9 mouse cellular contexts compared by ENCODE assay signal in genomic region chr13:57549743-57550142, GRCm38 (mm10).
DNase-seq lines count a peak whose midpoint lies in the region; ATAC-seq and TF ChIP-seq lines count a peak whose summit lies in the region.
"Had no signal": no experiment of that assay in that cellular context is flagged by ENCODE, and none has a peak within 500 bp of the region (broad histone marks: within the 10 kb centered on the region; RNA-seq: fewer than 3 reads in every experiment).

No protein-coding gene starts in this region.

- intact Hi-C loops in heart, adult 2 months (cut with DNase I): no loop called here

- 29% methylated on average over 5 of the region's 5 CpGs for whole genome bisulfite sequencing in heart, adult 2 months
- 29% methylated on average over 5 of the region's 5 CpGs for WGBS in heart, embryonic 10.5 days
- WGBS in midbrain, embryonic 11.5 days: 25% methylated on average over 5 of the region's 5 CpGs
- WGBS in midbrain, embryonic 15.5 days: 17% methylated on average over 5 of the region's 5 CpGs
- 37% methylated on average over 5 of the region's 5 CpGs for WGBS in stomach, embryonic 16.5 days

- no peaks in the 10 kb centered on the region for H3K79me2 ChIP-seq in heart, adult 2 months (replicated peaks; ENCODE audit: control insufficient read depth, insufficient read depth, low read length)

- H3K9ac ChIP-seq in heart, adult 2 months (ENCODE audit: low read depth, low read length): no peak overlapping the region
- no peak overlapping the region for H3K9ac ChIP-seq in midbrain, embryonic 11.5 days (ENCODE audit: low read length)
- H3K9ac ChIP-seq in midbrain, embryonic 15.5 days: no peak overlapping the region
- no peak overlapping the region for H3K9ac ChIP-seq in stomach, embryonic 16.5 days (ENCODE audit: low read length)

- no peaks in the 10 kb centered on the region for H3K4me1 ChIP-seq in heart, adult 2 months (ENCODE audit: control insufficient read depth, insufficient read depth, low read length)
- H3K4me1 ChIP-seq in heart, embryonic 10.5 days: 0 out of 2 replicates have a peak, but pooled peaks cover under 1% of the 10 kb centered on the region
- no peaks in the 10 kb centered on the region; the same call in 1 of the 2 replicates for H3K4me1 ChIP-seq in midbrain, embryonic 11.5 days (ENCODE audit: control insufficient read depth, insufficient read depth, low read length)
- peaks cover 3% of the 10 kb centered on the region; the same call in 1 of the 2 replicates for H3K4me1 ChIP-seq in midbrain, embryonic 15.5 days
- H3K4me1 ChIP-seq in stomach, embryonic 16.5 days (ENCODE audit: control insufficient read depth, insufficient read depth, low read length): no peaks in the 10 kb centered on the region

- TF ChIP-seq CTCF in heart, adult 2 months (IDR thresholded peaks at IDR 0.05): peak; percentile 61

- no peaks in the 10 kb centered on the region for H3K9me3 ChIP-seq in heart, embryonic 10.5 days
- no peaks in the 10 kb centered on the region for H3K9me3 ChIP-seq in midbrain, embryonic 11.5 days (ENCODE audit: control insufficient read depth, low read length)
- H3K9me3 ChIP-seq in midbrain, embryonic 15.5 days: no peaks in the 10 kb centered on the region
- no peaks in the 10 kb centered on the region for H3K9me3 ChIP-seq in stomach, embryonic 16.5 days (replicated peaks; ENCODE audit: control insufficient read depth, low read length)

- no peak overlapping the region for H3K4me2 ChIP-seq in midbrain, embryonic 11.5 days
- no peak overlapping the region for H3K4me2 ChIP-seq in midbrain, embryonic 15.5 days
- no peak overlapping the region for H3K4me2 ChIP-seq in stomach, embryonic 16.5 days (ENCODE audit: low read depth, low read length)

- no peak for DNase-seq in heart, adult 2 months
- DNase-seq in heart, embryonic 10.5 days (ENCODE audit: low spot score): no peak
- DNase-seq in midbrain, embryonic 11.5 days (ENCODE audit: low spot score, missing footprints): peak; percentile 86
- DNase-seq in kidney, postnatal 10 days: peak; percentile 40
- no peak for DNase-seq in thymus, adult 18-20 months
- DNase-seq in urinary bladder, postnatal 36 days (ENCODE audit: low spot score in 2 of 2): no peak

- no peaks in the 10 kb centered on the region for H3K27me3 ChIP-seq in heart, adult 2 months (ENCODE audit: control insufficient read depth, insufficient read depth, low read length)
- peaks cover 6% of the 10 kb centered on the region; the same call in 1 of the 2 replicates for H3K27me3 ChIP-seq in heart, embryonic 10.5 days (ENCODE audit: insufficient read depth, poor library complexity, severe bottlenecking)
- H3K27me3 ChIP-seq in midbrain, embryonic 11.5 days (ENCODE audit: control insufficient read depth, insufficient read depth, low read length): no peaks in the 10 kb centered on the region
- H3K27me3 ChIP-seq in midbrain, embryonic 15.5 days (replicated peaks): no peaks in the 10 kb centered on the region
- H3K27me3 ChIP-seq in stomach, embryonic 16.5 days (ENCODE audit: control insufficient read depth, insufficient read depth, low read length): no peaks in the 10 kb centered on the region

- no peak for TF ChIP-seq EP300 in heart, adult 2 months (IDR thresholded peaks at IDR 0.05; ENCODE audit: insufficient read depth, low read depth, low read length)

- H3K36me3 ChIP-seq in heart, adult 2 months (ENCODE audit: control insufficient read depth, insufficient read depth, low read length): no peaks in the 10 kb centered on the region
- H3K36me3 ChIP-seq in heart, embryonic 10.5 days: no peaks in the 10 kb centered on the region
- H3K36me3 ChIP-seq in midbrain, embryonic 11.5 days (ENCODE audit: control insufficient read depth, insufficient read depth, low read length): no peaks in the 10 kb centered on the region
- no peaks in the 10 kb centered on the region for H3K36me3 ChIP-seq in midbrain, embryonic 15.5 days (replicated peaks)
- no peaks in the 10 kb centered on the region for H3K36me3 ChIP-seq in stomach, embryonic 16.5 days (ENCODE audit: control insufficient read depth, insufficient read depth, low read length)

- TF ChIP-seq POLR2A in heart, adult 2 months (IDR thresholded peaks at IDR 0.05; ENCODE audit: insufficient read depth, low read depth, low read length): no peak

- ATAC-seq in midbrain, embryonic 11.5 days (ENCODE audit: low FRiP score): 0 out of 2 replicates have a peak, but pooled peaks have one; percentile 40
- ATAC-seq in midbrain, embryonic 15.5 days (replicated peaks): no peak
- ATAC-seq in stomach, embryonic 16.5 days (ENCODE audit: insufficient read depth, low FRiP score): peak; percentile 33; the same call in 1 of the 2 replicates

- no peak overlapping the region for H3K4me3 ChIP-seq in heart, adult 2 months
- no peak overlapping the region for H3K4me3 ChIP-seq in heart, embryonic 10.5 days
- H3K4me3 ChIP-seq in midbrain, embryonic 11.5 days (ENCODE audit: low read depth, low read length): no peak overlapping the region
- no peak overlapping the region for H3K4me3 ChIP-seq in midbrain, embryonic 15.5 days
- no peak overlapping the region for H3K4me3 ChIP-seq in stomach, embryonic 16.5 days (replicated peaks; ENCODE audit: low read length)
- H3K4me3 ChIP-seq: myocyte had no signal

- H3K27ac ChIP-seq in heart, adult 2 months: no peak overlapping the region
- H3K27ac ChIP-seq in heart, embryonic 10.5 days: no peak overlapping the region
- no peak overlapping the region for H3K27ac ChIP-seq in midbrain, embryonic 11.5 days (ENCODE audit: low read depth, low read length)
- H3K27ac ChIP-seq in midbrain, embryonic 15.5 days: no peak overlapping the region
- no peak overlapping the region for H3K27ac ChIP-seq in stomach, embryonic 16.5 days (ENCODE audit: low read length)

Comparison
In these comparisons a context has a peak if more than half of its experiments do, and no peak if none do; other contexts are left out.
1. DNase-seq: peak in midbrain, embryonic 11.5 days (single experiment) and kidney, postnatal 10 days (single experiment); none in heart, adult 2 months (0 of 2), heart, embryonic 10.5 days (single experiment), thymus, adult 18-20 months (0 of 2) and urinary bladder, postnatal 36 days (0 of 2).